Comparison of ENCODE assay signal across 10 mouse cellular contexts in the genomic region with DNA sequence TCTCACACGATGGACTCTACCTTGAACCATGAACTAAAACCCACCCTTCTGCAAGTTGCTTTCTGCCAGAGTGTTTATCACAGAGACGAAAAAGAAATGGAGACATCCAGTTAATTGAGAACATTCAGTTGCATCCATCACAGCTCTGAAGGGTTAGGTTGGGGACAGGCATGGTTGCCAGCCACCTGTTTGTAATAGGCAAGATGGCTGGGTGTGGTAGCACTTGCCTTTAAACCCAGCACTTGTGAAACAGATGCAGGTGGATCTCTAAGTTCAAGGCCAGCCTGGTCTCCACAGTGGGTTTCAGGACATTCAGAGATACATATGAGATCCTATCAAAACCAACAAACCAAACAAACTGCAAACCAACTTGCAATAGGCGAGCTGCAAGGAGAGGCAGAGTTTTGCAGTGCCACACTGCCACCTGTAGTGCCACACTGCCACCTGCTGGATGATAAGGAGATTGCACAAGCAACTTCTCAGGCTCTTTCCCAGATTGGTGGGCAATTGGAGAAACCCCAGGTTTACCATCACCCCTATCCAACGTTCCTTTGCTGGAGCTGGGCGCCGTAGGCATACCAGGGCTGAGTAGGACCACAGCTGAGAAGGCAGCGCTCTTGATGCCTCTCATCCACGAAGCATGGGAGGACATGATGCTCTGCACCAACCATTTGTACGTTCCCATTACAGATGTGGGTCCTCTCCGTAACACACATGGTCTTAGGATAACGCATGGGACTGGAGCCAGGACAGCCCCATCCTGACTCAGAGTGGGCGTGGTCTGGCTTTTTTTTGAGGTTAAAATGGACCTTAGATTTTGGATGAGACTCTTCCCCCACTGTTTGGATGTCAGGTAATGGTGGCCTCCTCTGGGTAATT. TPM values are rescaled to one million over a fixed set of nuclear protein-coding genes. Genes with fewer than 3 reads are reported as not detected.
DNase-seq lines count a peak whose midpoint lies in the region; ATAC-seq lines count a peak whose summit lies in the region.
"Had no signal": no experiment of that assay in that cellular context is flagged by ENCODE, and none has a peak within 500 bp of the region (broad histone marks: within the 10 kb centered on the region; RNA-seq: fewer than 3 reads in every experiment).

No protein-coding gene starts in this region.

- no peak overlapping the region for H3K4me3 ChIP-seq in heart, embryonic 11.5 days (ENCODE audit: low read depth, low read length)
- H3K4me3 ChIP-seq in embryonic facial prominence, embryonic 14.5 days (ENCODE audit: low read depth, low read length) = no peak overlapping the region
- H3K4me3 ChIP-seq in hindbrain, embryonic 10.5 days = no peak overlapping the region
- H3K4me3 ChIP-seq in midbrain, embryonic 11.5 days (ENCODE audit: low read depth, low read length) = no peak overlapping the region

- 22% methylated on average over 12 of the region's 12 CpGs for WGBS in heart, embryonic 11.5 days (ENCODE audit: insufficient replicate concordance)
- WGBS in embryonic facial prominence, embryonic 14.5 days = 24% methylated on average over 12 of the region's 12 CpGs
- 26% methylated on average over 12 of the region's 12 CpGs for WGBS in hindbrain, embryonic 10.5 days
- WGBS in midbrain, embryonic 11.5 days = 26% methylated on average over 12 of the region's 12 CpGs

- no peak for ATAC-seq in heart, embryonic 11.5 days (replicated peaks; ENCODE audit: insufficient number of reproducible peaks, low FRiP score, low TSS enrichment)
- ATAC-seq in embryonic facial prominence, embryonic 14.5 days (ENCODE audit: low read depth) = no peak
- peak; percentile 38; the same call in 1 of the 2 replicates for ATAC-seq in midbrain, embryonic 11.5 days (ENCODE audit: low FRiP score)

- no peaks in the 10 kb centered on the region for H3K9me3 ChIP-seq in heart, embryonic 11.5 days (replicated peaks; ENCODE audit: control insufficient read depth, low read length)
- H3K9me3 ChIP-seq in embryonic facial prominence, embryonic 14.5 days (ENCODE audit: control insufficient read depth, low read length) = no peaks in the 10 kb centered on the region
- H3K9me3 ChIP-seq in hindbrain, embryonic 10.5 days = no peaks in the 10 kb centered on the region
- no peaks in the 10 kb centered on the region for H3K9me3 ChIP-seq in midbrain, embryonic 11.5 days (ENCODE audit: control insufficient read depth, low read length)

- H3K4me2 ChIP-seq in heart, embryonic 11.5 days = no peak overlapping the region
- H3K4me2 ChIP-seq in embryonic facial prominence, embryonic 14.5 days (ENCODE audit: low read depth, low read length) = no peak overlapping the region
- no peak overlapping the region for H3K4me2 ChIP-seq in midbrain, embryonic 11.5 days

- peaks cover 68% of the 10 kb centered on the region for H3K27me3 ChIP-seq in heart, embryonic 11.5 days (ENCODE audit: control insufficient read depth, insufficient read depth, low read length)
- H3K27me3 ChIP-seq in embryonic facial prominence, embryonic 14.5 days (replicated peaks; ENCODE audit: control insufficient read depth, insufficient read depth, low read length) = peaks cover 57% of the 10 kb centered on the region
- peaks cover 67% of the 10 kb centered on the region for H3K27me3 ChIP-seq in hindbrain, embryonic 10.5 days (ENCODE audit: insufficient read depth, poor library complexity, severe bottlenecking)
- peaks cover 48% of the 10 kb centered on the region for H3K27me3 ChIP-seq in midbrain, embryonic 11.5 days (ENCODE audit: control insufficient read depth, insufficient read depth, low read length)

- no peaks in the 10 kb centered on the region for H3K36me3 ChIP-seq in heart, embryonic 11.5 days (ENCODE audit: control insufficient read depth, insufficient read depth, low read length)
- no peaks in the 10 kb centered on the region for H3K36me3 ChIP-seq in embryonic facial prominence, embryonic 14.5 days (ENCODE audit: control insufficient read depth, insufficient read depth, low read length)
- no peaks in the 10 kb centered on the region for H3K36me3 ChIP-seq in hindbrain, embryonic 10.5 days
- H3K36me3 ChIP-seq in midbrain, embryonic 11.5 days (ENCODE audit: control insufficient read depth, insufficient read depth, low read length) = no peaks in the 10 kb centered on the region

- peaks cover 4% of the 10 kb centered on the region; the same call in 1 of the 2 replicates for H3K4me1 ChIP-seq in heart, embryonic 11.5 days (ENCODE audit: control insufficient read depth, insufficient read depth, low read length)
- no peaks in the 10 kb centered on the region for H3K4me1 ChIP-seq in embryonic facial prominence, embryonic 14.5 days (ENCODE audit: control insufficient read depth, insufficient read depth, low read length)
- peaks cover 21% of the 10 kb centered on the region for H3K4me1 ChIP-seq in hindbrain, embryonic 10.5 days (replicated peaks)
- no peaks in the 10 kb centered on the region for H3K4me1 ChIP-seq in midbrain, embryonic 11.5 days (ENCODE audit: control insufficient read depth, insufficient read depth, low read length)

- peak; percentile 21 to 76 for DNase-seq in heart, adult 18-20 months
- peak; percentile 4 for DNase-seq in adrenal gland, adult 8-10 months
- peak; percentile 61 for DNase-seq in embryonic facial prominence, embryonic 14.5 days (ENCODE audit: low spot score)
- peak; percentile 69 for DNase-seq in hindbrain, embryonic 10.5 days (ENCODE audit: low spot score)
- DNase-seq in left cerebral cortex, adult 18-20 months (ENCODE audit: low spot score in 2 of 2) = peak; percentile 59 to 67
- DNase-seq in midbrain, embryonic 11.5 days (ENCODE audit: low spot score, missing footprints) = peak; percentile 93
- DNase-seq in spleen, adult 12 weeks (ENCODE audit: low spot score) = peak; percentile 42

- H3K27ac ChIP-seq in heart, embryonic 11.5 days (ENCODE audit: low read depth, low read length) = no peak overlapping the region
- H3K27ac ChIP-seq in embryonic facial prominence, embryonic 14.5 days (replicated peaks; ENCODE audit: low read depth, low read length) = no peak overlapping the region
- no peak overlapping the region for H3K27ac ChIP-seq in hindbrain, embryonic 10.5 days
- H3K27ac ChIP-seq in midbrain, embryonic 11.5 days (ENCODE audit: low read depth, low read length) = no peak overlapping the region

- no peak overlapping the region for H3K9ac ChIP-seq in heart, embryonic 11.5 days (ENCODE audit: low read depth, low read length)
- H3K9ac ChIP-seq in embryonic facial prominence, embryonic 14.5 days (ENCODE audit: low read depth, low read length) = no peak overlapping the region
- no peak overlapping the region for H3K9ac ChIP-seq in midbrain, embryonic 11.5 days (ENCODE audit: low read length)

RNA-seq across cellular contexts. Expression of gene Bhlhe23, which starts 2.8 kb away (rescaled TPM):
- not detected for total RNA-seq in heart, adult 18-20 months (2021)
- polyA plus RNA-seq in heart, embryonic 11.5 days (2014; fragmentation: Nextera tagmentation; extraction: Ambion mirVana) = not detected in 2 replicates
- total RNA-seq in adrenal gland, adult 8-10 months (2022) = not detected
- 0.08 TPM in 1 of 2 replicates, not detected in the other for polyA plus RNA-seq in embryonic facial prominence, embryonic 14.5 days (2014; fragmentation: Nextera tagmentation; extraction: Ambion mirVana)
- 5.0 and 6.1 TPM in 2 replicates for polyA plus RNA-seq in hindbrain, embryonic 10.5 days (2016; fragmentation: Nextera tagmentation; extraction: Ambion mirVana)
- total RNA-seq in left cerebral cortex, adult 18-20 months (2021) = under 1 TPM in 1 of 2 experiments, not detected in 1; 0.14 TPM
- polyA plus RNA-seq in midbrain, embryonic 11.5 days (2014; fragmentation: Nextera tagmentation; extraction: Ambion mirVana) = 22.2 and 23.5 TPM in 2 replicates
- total RNA-seq: adrenal gland, postnatal 4 days had no signal
- polyA plus RNA-seq: lung, embryonic 16.5 days had no signal

RNA-seq across cellular contexts. Expression of gene Slc17a9, which starts 54.4 kb away (rescaled TPM):
- total RNA-seq in heart, adult 18-20 months (2021) = under 1 TPM; 0.10 to 0.54 TPM
- polyA plus RNA-seq in heart, embryonic 11.5 days (2014; fragmentation: Nextera tagmentation; extraction: Ambion mirVana) = 0.41 and 0.96 TPM in 2 replicates
- 1 to 10 TPM in 2 of 4 experiments, under 1 TPM in 2; 0.81 to 2.3 (median 1.1) TPM for total RNA-seq in adrenal gland, adult 8-10 months (2022)
- 1.5 and 2.9 TPM in 2 replicates for polyA plus RNA-seq in embryonic facial prominence, embryonic 14.5 days (2014; fragmentation: Nextera tagmentation; extraction: Ambion mirVana)
- 0.25 and 0.54 TPM in 2 replicates for polyA plus RNA-seq in hindbrain, embryonic 10.5 days (2016; fragmentation: Nextera tagmentation; extraction: Ambion mirVana)
- total RNA-seq in left cerebral cortex, adult 18-20 months (2021) = under 1 TPM; 0.26 to 0.37 TPM
- 0.19 TPM in 1 of 2 replicates, not detected in the other for polyA plus RNA-seq in midbrain, embryonic 11.5 days (2014; fragmentation: Nextera tagmentation; extraction: Ambion mirVana)

Comparison
In these comparisons a context has a peak if more than half of its experiments do, and no peak if none do; other contexts are left out.
1. DNase-seq: peak in every context shown above with its lines; median percentile 93 in midbrain, embryonic 11.5 days; 69 in hindbrain, embryonic 10.5 days; 63 in left cerebral cortex, adult 18-20 months; 61 in embryonic facial prominence, embryonic 14.5 days; 48 in heart, adult 18-20 months; 42 in spleen, adult 12 weeks; 4 in adrenal gland, adult 8-10 months.